Mouse (Mus musculus) intestine, embryonic 14.5 days (tissue): ENCODE results near the gene Tmtc4. TPM values are rescaled to one million over a fixed set of nuclear protein-coding genes. Genes with fewer than 3 reads are reported as not detected.

ENCODE experiments used
- ATAC-seq: fragments of 200-750 bp; cut with Nextera tagmentation; replicated peaks from 2 replicates; pipeline ENCODE4 v1.8.0; 2017; ENCODE audit warnings: low read depth, moderate number of reproducible peaks, moderate TSS enrichment, moderate library complexity; ENCODE audit not compliant: low FRiP score, low TSS enrichment
- DNase-seq: peaks from one replicate; pipeline ENCODE4 v3.0.0-alpha.2; 2018; ENCODE audit warnings: low spot score
- H3K27ac ChIP-seq: fragments of 300-500 bp; sonication (generic); 2 replicates; pipeline ENCODE4 v1.5.1; 2014; ENCODE audit warnings: low read depth, mild to moderate bottlenecking, control low read depth
- H3K27me3 ChIP-seq: fragments of 300-500 bp; sonication (generic); replicated peaks from 2 replicates; pipeline ENCODE4 v1.6.1; 2014; ENCODE audit warnings: low read length, control low read depth; ENCODE audit not compliant: control insufficient read depth, insufficient read depth
- H3K36me3 ChIP-seq: fragments of 300-500 bp; sonication (generic); 2 replicates; pipeline ENCODE4 v1.6.1; 2014; ENCODE audit warnings: low read length, control low read depth; ENCODE audit not compliant: control insufficient read depth, insufficient read depth
- H3K4me1 ChIP-seq: fragments of 300-500 bp; sonication (generic); replicated peaks from 2 replicates; pipeline ENCODE4 v1.6.1; 2014; ENCODE audit warnings: low read length, control low read depth, mixed read lengths; ENCODE audit not compliant: control insufficient read depth, insufficient read depth
- H3K4me2 ChIP-seq: fragments of 300-500 bp; sonication (generic); 2 replicates; pipeline ENCODE4 v1.6.1; 2014; ENCODE audit warnings: low read length
- H3K4me3 ChIP-seq: fragments of 300-500 bp; sonication (generic); 2 replicates; pipeline ENCODE4 v1.5.1; 2014; ENCODE audit warnings: low read depth, low read length, control low read depth, mixed read lengths
- H3K9ac ChIP-seq: fragments of 300-500 bp; sonication (generic); 2 replicates; pipeline ENCODE4 v1.6.1; 2014; ENCODE audit warnings: mild to moderate bottlenecking, low read length
- H3K9me3 ChIP-seq: fragments of 300-500 bp; sonication (generic); 2 replicates; pipeline ENCODE4 v1.6.1; 2016; ENCODE audit warnings: low read length, control low read depth; ENCODE audit not compliant: control insufficient read depth
- WGBS: fragments of 180-500 bp; shearing (Covaris S2); extraction: QIAGEN DNeasy Blood & Tissue Kit; methylation state at CpG from one replicate; pipeline ENCODE4 v1.1.7; 2014; 5-methylcytosine and 5-hydroxymethylcytosine counted together
- polyA plus RNA-seq: library from polyadenylated mRNA; unstranded; fragments of >200 nt; fragmentation: Nextera tagmentation; extraction: Ambion mirVana; gene quantifications from 2 replicates; pipeline ENCODE4 v1.2.1, GENCODE M21; 2014

Gene Tmtc4
- polyA plus RNA-seq, 1 experiment from 2014 or later = 28.0 TPM

DNA sequence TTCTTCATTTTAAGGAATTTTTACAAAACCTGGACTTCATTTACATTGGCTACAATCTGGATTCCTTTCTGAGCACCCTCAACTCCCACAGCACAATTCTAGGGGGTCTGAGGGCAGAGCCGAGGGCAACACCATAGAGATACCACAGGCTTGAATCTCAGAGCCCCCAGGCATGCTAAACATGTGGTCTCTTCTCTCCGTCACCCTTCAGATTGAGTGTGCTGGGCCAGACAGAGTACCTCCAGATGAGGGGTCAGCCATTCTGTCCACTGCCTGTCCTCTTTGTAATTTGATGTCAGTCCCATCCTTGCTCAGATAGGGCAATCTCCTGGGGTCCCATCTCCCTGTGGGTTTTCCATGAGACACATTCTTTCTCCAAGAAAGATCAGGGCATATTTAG lies 102.1 kb downstream of the Tmtc4 start:
- DNase-seq (no peak), ATAC-seq (no peak)
- Histone ChIP-seq H3K36me3 (no peaks in the 10 kb centered on the region), H3K9ac (no peak overlapping the region), H3K4me3 (no peak overlapping the region), H3K4me2 (no peak overlapping the region), H3K27ac (no peak overlapping the region), H3K27me3 (no peaks in the 10 kb centered on the region), H3K9me3 (no peaks in the 10 kb centered on the region), H3K4me1 (no peaks in the 10 kb centered on the region)
- WGBS = 67% methylated on average over 2 of the region's 2 CpGs

DNA sequence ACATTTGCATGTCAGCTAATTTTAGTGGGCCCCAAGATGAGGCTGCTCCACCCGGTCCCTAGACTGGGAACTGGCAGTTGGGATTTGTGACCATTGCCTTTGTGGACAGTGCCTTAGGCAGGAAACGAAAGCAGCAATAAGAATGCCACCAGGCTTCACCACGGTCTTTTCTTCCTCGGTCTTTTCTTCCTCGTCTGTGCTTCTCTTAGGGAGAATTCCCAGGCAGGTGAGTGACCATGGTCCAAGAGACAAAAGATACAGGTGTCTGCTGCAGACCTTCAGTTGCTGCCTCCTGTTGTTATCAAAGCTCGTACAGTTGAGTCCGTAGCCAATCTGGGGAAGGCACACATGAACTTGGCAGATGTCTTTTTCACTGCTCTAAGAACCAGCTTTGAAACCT lies 103.5 kb downstream of the Tmtc4 start:
- no peak for DNase-seq
- Histone ChIP-seq H3K9ac (no peak overlapping the region), H3K4me2 (no peak overlapping the region), H3K27me3 (no peaks in the 10 kb centered on the region), H3K4me3 (no peak overlapping the region), H3K36me3 (no peaks in the 10 kb centered on the region), H3K4me1 (no peaks in the 10 kb centered on the region), H3K27ac (no peak overlapping the region), H3K9me3 (no peaks in the 10 kb centered on the region)
- WGBS = 77% methylated on average over 7 of the region's 7 CpGs
- ATAC-seq = no peak

DNA sequence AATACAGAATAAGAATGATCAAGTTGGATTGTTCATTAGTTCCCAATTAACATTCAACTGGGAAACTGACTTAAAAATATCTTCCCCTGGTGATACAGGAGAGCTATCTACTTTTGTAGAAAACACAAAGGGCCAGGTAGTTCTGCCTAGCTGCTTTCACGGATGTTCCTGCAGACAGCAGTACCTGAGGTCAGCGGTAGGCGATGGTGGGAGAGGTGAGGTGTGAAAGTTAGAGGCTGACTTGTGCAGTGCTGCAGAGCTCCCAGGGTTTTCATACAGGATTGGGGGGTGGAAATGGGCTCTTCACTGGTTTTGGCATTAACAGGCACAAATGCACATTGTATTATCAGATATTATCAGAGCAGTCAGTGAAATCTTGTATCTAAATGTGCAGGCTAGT lies 106.0 kb downstream of the Tmtc4 start:
- Histone ChIP-seq H3K4me3 (no peak overlapping the region), H3K27ac (no peak overlapping the region), H3K4me1 (no peaks in the 10 kb centered on the region), H3K9ac (no peak overlapping the region), H3K9me3 (no peaks in the 10 kb centered on the region), H3K4me2 (no peak overlapping the region), H3K36me3 (no peaks in the 10 kb centered on the region), H3K27me3 (no peaks in the 10 kb centered on the region)
- DNase-seq = no peak
- WGBS = 80% methylated on average over 3 of the region's 3 CpGs
- no peak for ATAC-seq

DNA sequence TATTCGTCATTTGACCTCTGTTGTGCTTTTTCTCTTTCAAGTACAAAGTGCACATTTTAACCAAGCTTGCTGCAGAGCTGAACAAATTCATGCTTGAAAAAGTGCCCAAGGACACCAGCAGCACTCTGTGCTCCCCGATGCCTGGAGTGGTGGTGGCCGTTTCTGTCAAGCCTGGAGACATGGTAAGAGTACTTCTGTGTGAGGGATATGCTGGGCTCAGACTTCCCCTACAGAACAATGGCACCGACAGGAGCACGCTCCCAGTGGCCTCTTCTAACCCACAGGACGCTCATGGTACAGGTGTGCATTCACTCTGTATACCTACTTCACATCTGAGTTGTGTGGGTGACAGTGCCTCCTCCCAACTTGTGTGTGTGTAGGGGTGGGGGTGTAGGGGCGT lies 107.1 kb downstream of the Tmtc4 start:
- Histone ChIP-seq H3K4me1 (no peaks in the 10 kb centered on the region), H3K36me3 (no peaks in the 10 kb centered on the region), H3K9me3 (no peaks in the 10 kb centered on the region), H3K9ac (no peak overlapping the region), H3K4me2 (no peak overlapping the region), H3K4me3 (no peak overlapping the region), H3K27me3 (no peaks in the 10 kb centered on the region), H3K27ac (no peak overlapping the region)
- 77% methylated on average over 7 of the region's 7 CpGs for WGBS
- DNase-seq (no peak), ATAC-seq (no peak)

DNA sequence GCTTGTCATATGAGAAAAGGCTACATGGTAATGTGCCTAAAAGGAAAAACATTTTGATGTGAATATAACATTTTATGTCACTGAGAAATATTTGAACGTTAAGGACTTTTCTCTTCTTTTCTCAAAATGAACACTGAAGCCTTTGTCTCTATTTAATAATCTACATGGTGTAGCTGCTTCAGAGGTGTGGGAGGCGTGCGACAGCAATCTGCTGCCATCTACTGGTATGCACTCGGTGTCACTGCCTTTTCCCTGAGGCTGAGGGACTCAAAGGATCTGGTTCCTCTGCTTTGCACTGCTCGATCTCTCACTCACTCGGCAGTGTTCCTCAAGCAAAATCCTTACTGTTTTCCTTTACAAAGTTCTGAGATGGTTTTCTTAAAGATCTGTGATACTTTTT lies 107.7 kb downstream of the Tmtc4 start:
- ATAC-seq (peak; percentile 85), DNase-seq (peak; percentile 78)
- no peaks in the 10 kb centered on the region for H3K27me3 ChIP-seq
- H3K4me2 ChIP-seq = no peak overlapping the region
- no peaks in the 10 kb centered on the region for H3K36me3 ChIP-seq
- 2% methylated on average over 6 of the region's 6 CpGs for WGBS
- H3K27ac ChIP-seq = no peak overlapping the region
- no peak overlapping the region for H3K4me3 ChIP-seq
- H3K9me3 ChIP-seq = no peaks in the 10 kb centered on the region
- H3K4me1 ChIP-seq = no peaks in the 10 kb centered on the region
- no peak overlapping the region for H3K9ac ChIP-seq

DNA sequence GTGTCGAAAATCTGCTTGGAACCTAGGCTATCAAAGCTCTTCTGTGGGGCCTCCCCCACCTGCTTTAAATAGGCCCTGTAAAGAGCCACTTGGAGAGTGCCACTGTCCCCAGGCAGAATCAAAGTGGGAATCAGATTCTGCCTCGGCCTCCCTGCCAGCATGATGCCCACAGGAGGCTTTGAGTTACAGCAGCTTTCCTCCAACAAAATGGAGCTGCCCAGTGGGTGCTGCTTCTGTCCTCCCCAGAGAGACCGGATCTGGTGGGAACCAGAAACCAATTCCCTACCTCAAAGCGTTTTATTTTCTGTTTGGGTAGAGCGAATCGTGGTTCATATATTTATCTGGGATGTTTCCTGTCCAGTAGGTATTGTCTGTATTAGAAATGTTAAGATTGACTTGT lies 108.2 kb downstream of the Tmtc4 start:
- no peak for ATAC-seq
- DNase-seq = peak; percentile 44

DNA sequence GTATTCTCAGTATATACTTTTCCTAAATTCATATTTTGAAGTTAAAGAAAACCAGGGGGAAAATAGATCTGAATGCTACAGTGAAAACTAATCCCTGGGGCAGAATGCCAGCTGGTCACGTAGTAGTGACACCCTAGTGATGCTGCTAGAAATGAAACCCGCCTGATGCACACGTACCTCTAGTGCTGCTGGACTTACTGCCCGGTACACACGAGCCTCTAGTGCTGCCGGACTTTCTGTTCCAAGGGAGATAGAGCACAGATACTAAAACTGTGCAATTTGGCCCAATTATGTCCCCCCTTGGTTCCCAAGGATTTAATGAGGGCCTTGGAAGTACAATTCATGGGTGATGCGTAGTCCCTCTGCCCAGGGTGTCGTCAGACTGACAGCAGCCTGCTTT lies 108.8 kb downstream of the Tmtc4 start:
- H3K9me3 ChIP-seq = no peaks in the 10 kb centered on the region
- no peak overlapping the region for H3K9ac ChIP-seq
- H3K36me3 ChIP-seq = no peaks in the 10 kb centered on the region
- DNase-seq (peak; percentile 34), ATAC-seq (no peak)
- H3K27ac ChIP-seq = no peak overlapping the region
- no peaks in the 10 kb centered on the region for H3K27me3 ChIP-seq
- no peaks in the 10 kb centered on the region for H3K4me1 ChIP-seq
- WGBS = 83% methylated on average over 8 of the region's 8 CpGs
- no peak overlapping the region for H3K4me2 ChIP-seq
- no peak overlapping the region for H3K4me3 ChIP-seq

More for the DNA sequence above, 108.2 kb downstream of the Tmtc4 start:
- Histone ChIP-seq H3K27ac (no peak overlapping the region), H3K27me3 (no peaks in the 10 kb centered on the region), H3K4me3 (no peak overlapping the region), H3K9ac (no peak overlapping the region), H3K4me1 (no peaks in the 10 kb centered on the region), H3K4me2 (no peak overlapping the region), H3K9me3 (no peaks in the 10 kb centered on the region), H3K36me3 (no peaks in the 10 kb centered on the region)
- WGBS = 66% methylated on average over 6 of the region's 6 CpGs

DNA sequence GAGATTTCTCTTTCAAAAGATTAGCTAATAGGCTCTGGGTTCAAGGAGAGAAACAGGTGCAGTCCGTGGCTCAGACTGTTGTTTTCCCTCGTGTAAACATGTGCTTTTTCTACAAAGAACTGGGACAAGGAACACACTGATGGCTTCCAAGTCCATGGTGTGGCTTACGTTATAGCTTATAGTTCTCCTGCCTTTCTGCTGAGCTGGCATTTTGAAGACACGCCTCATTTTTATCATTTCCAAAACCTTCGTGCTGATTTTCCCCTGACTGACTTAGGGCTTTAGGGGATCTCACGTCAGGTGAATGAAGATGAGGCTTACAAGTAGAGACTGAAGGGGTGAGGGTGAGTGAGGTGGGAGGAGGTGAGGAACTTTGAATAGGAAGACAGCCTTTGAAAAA lies 111.2 kb downstream of the Tmtc4 start:
- Histone ChIP-seq H3K36me3 (no peaks in the 10 kb centered on the region), H3K4me2 (no peak overlapping the region), H3K4me1 (no peaks in the 10 kb centered on the region), H3K4me3 (no peak overlapping the region), H3K27ac (no peak overlapping the region), H3K9ac (no peak overlapping the region), H3K27me3 (no peaks in the 10 kb centered on the region), H3K9me3 (no peaks in the 10 kb centered on the region)
- ATAC-seq = no peak
- 69% methylated on average over 6 of the region's 6 CpGs for WGBS
- no peak for DNase-seq

DNA sequence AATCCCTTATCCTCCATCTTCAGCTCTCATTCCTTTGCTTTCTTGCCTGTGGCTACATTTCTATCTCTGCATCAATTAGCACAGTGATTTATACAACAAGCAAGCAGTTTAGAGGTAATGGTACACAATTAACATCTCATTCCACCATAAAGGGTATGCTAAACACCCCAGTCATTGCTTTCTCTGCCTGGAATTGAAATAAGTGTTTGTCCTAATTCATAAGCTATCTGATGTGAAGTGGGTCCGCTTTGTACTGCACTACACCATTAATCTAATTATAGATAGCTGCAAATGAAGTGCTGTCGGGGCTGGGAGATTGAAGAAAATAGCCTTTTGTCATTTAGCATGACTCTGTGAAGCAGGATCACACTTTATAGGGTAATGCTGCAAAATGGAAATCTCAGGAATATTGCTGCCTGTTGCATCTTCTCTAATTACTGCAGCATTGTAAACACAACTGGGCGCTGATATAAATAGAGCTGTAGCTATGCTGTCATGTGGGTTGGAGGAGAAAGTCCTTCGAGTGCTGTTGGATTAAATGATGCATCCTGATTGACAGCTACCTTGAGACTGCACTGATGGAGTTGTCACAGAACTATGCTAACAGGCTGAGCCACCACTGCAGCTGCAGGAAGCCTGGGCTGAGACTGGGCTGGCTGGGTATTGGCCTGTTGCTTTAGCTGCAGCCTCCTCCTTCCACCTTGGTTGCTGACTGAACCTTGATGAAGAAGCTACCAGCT lies 111.8 kb downstream of the Tmtc4 start:
- WGBS = 66% methylated on average over 4 of the region's 4 CpGs
- H3K27me3 ChIP-seq = no peaks in the 10 kb centered on the region
- ATAC-seq (no peak), DNase-seq (no peak)
- no peak overlapping the region for H3K9ac ChIP-seq
- H3K4me2 ChIP-seq = no peak overlapping the region
- H3K4me1 ChIP-seq = no peaks in the 10 kb centered on the region
- no peak overlapping the region for H3K4me3 ChIP-seq
- no peak overlapping the region for H3K27ac ChIP-seq
- H3K9me3 ChIP-seq = no peaks in the 10 kb centered on the region
- H3K36me3 ChIP-seq = no peaks in the 10 kb centered on the region
